Mouse (Mus musculus): ENCODE measurements around the gene Cdh6.

The Cdh6 gene

GRCm38 (mm10) chr15:13067429-13068212, 105.9 kb downstream of the Cdh6 start:
- no peak for DNase-seq (ENCODE audit: extremely low read depth, insufficient read length, low spot score)

GRCm38 (mm10) chr15:13066765-13067164, 106.7 kb downstream of the Cdh6 start:
- no peak for DNase-seq (ENCODE audit: extremely low read depth, insufficient read length, low spot score)

GRCm38 (mm10) chr15:13063633-13064032, 109.8 kb downstream of the Cdh6 start:
- DNase-seq (ENCODE audit: extremely low read depth, insufficient read length, low spot score) = no peak

- DNase-seq (ENCODE audit: extremely low read depth, insufficient read length, low spot score) = no peak
These were observed 115.7 kb downstream of the Cdh6 start for GRCm38 (mm10) chr15:13057728-13058127.

GRCm38 (mm10) chr15:13057302-13057701, 116.2 kb downstream of the Cdh6 start:
- no peak for DNase-seq (ENCODE audit: extremely low read depth, insufficient read length, low spot score)

GRCm38 (mm10) chr15:13047910-13048309, 125.6 kb downstream of the Cdh6 start:
- no peak for DNase-seq (ENCODE audit: extremely low read depth, insufficient read length, low spot score)

GRCm38 (mm10) chr15:13034436-13034835, 139.0 kb downstream of the Cdh6 start:
- no peak for DNase-seq (ENCODE audit: extremely low read depth, insufficient read length, low spot score)

- DNase-seq (ENCODE audit: extremely low read depth, insufficient read length, low spot score) = no peak
These were observed 142.8 kb downstream of the Cdh6 start for GRCm38 (mm10) chr15:13030641-13031040.

GRCm38 (mm10) chr15:13027513-13027912, 146.0 kb downstream of the Cdh6 start:
- no peak for DNase-seq (ENCODE audit: extremely low read depth, insufficient read length, low spot score)

- DNase-seq (ENCODE audit: extremely low read depth, insufficient read length, low spot score) = no peak
These were observed 156.6 kb downstream of the Cdh6 start for GRCm38 (mm10) chr15:13016756-13017357.

- no peak for DNase-seq (ENCODE audit: extremely low read depth, insufficient read length, low spot score)
These were observed 164.7 kb downstream of the Cdh6 start for GRCm38 (mm10) chr15:13008803-13009202.

GRCm38 (mm10) chr15:13005934-13006333, 167.5 kb downstream of the Cdh6 start:
- no peak for DNase-seq (ENCODE audit: extremely low read depth, insufficient read length, low spot score)

- DNase-seq (ENCODE audit: extremely low read depth, insufficient read length, low spot score) = no peak
These were observed 171.9 kb downstream of the Cdh6 start for GRCm38 (mm10) chr15:13001549-13001948.

GRCm38 (mm10) chr15:12994563-12995359, 178.7 kb downstream of the Cdh6 start:
- DNase-seq (ENCODE audit: extremely low read depth, insufficient read length, low spot score) = no peak
